Comparison of ENCODE assay signal across 8 mouse cellular contexts in genomic region chr11:119685477-119685876, GRCm38 (mm10).
DNase-seq lines count a peak whose midpoint lies in the region; ATAC-seq and TF ChIP-seq lines count a peak whose summit lies in the region.

No protein-coding gene starts in this region.

- no peak overlapping the region for H3K4me2 ChIP-seq in midbrain, embryonic 14.5 days (ENCODE audit: low read length)

- no peak overlapping the region for H3K9ac ChIP-seq in midbrain, embryonic 14.5 days (replicated peaks; ENCODE audit: low read length)

- TF ChIP-seq CTCF in lung, adult 2 months (IDR thresholded peaks at IDR 0.05; ENCODE audit: insufficient read depth, low read length), result no peak

- no peak for ATAC-seq in midbrain, embryonic 14.5 days (ENCODE audit: low FRiP score, low TSS enrichment)
- no peak for ATAC-seq in erythroblast, adult 5-6 weeks (replicated peaks; ENCODE audit: low FRiP score, poor library complexity, severe bottlenecking)

- 26% methylated on average over 5 of the region's 5 CpGs for WGBS in lung, adult 2 months
- WGBS in midbrain, embryonic 14.5 days, result 60% methylated on average over 5 of the region's 5 CpGs

- no peaks in the 10 kb centered on the region for H3K36me3 ChIP-seq in midbrain, embryonic 14.5 days (ENCODE audit: control insufficient read depth, insufficient read depth, low read length)

- H3K27me3 ChIP-seq in midbrain, embryonic 14.5 days (ENCODE audit: control insufficient read depth, insufficient read depth, low read length), result no peaks in the 10 kb centered on the region

- TF ChIP-seq POLR2A in lung, adult 2 months (IDR thresholded peaks at IDR 0.05; ENCODE audit: borderline replicate concordance, extremely low read depth, low read depth, low read length), result no peak

- H3K9me3 ChIP-seq in midbrain, embryonic 14.5 days (ENCODE audit: control insufficient read depth, low read length), result no peaks in the 10 kb centered on the region

- no peak overlapping the region for H3K4me3 ChIP-seq in lung, adult 2 months (replicated peaks; ENCODE audit: extremely low read depth, low read depth, low read length)
- H3K4me3 ChIP-seq in midbrain, embryonic 14.5 days (replicated peaks; ENCODE audit: low read depth, low read length), result no peak overlapping the region

- H3K27ac ChIP-seq in midbrain, embryonic 14.5 days (replicated peaks; ENCODE audit: low read depth, low read length), result no peak overlapping the region

- peak; percentile 40 to 64 for DNase-seq in lung, adult 18-20 months
- DNase-seq in lung, adult 2 months, result no peak
- DNase-seq in brain, adult 2 months (ENCODE audit: low read depth, low spot score), result peak; percentile 78
- DNase-seq in kidney, adult 18-20 months, result peak; percentile 11
- peak; percentile 33 for DNase-seq in midbrain, embryonic 14.5 days
- no peak for DNase-seq in thymus, postnatal 0 days (ENCODE audit: low spot score)
- no peak for DNase-seq in urinary bladder, postnatal 4 days (ENCODE audit: low spot score in 2 of 2)

- H3K4me1 ChIP-seq in lung, adult 2 months (ENCODE audit: control insufficient read depth, insufficient read depth, low read length), result peaks cover 18% of the 10 kb centered on the region
- H3K4me1 ChIP-seq in midbrain, embryonic 14.5 days (ENCODE audit: control insufficient read depth, insufficient read depth, low read length), result peaks cover 7% of the 10 kb centered on the region; the same call in 1 of the 2 replicates

Comparison
In these comparisons a context has a peak if more than half of its experiments do, and no peak if none do; other contexts are left out.
1. DNase-seq: peak in lung, adult 18-20 months (2 of 2), brain, adult 2 months (single experiment), kidney, adult 18-20 months (single experiment) and midbrain, embryonic 14.5 days (single experiment); none in lung, adult 2 months (single experiment), thymus, postnatal 0 days (single experiment) and urinary bladder, postnatal 4 days (0 of 2).